Comparison of ENCODE assay signal across 27 mouse cellular contexts in genomic region chr6:94642048-94642447, GRCm38 (mm10). TPM values are rescaled to one million over a fixed set of nuclear protein-coding genes. Genes with fewer than 3 reads are reported as not detected.
DNase-seq lines count a peak whose midpoint lies in the region; ATAC-seq and TF ChIP-seq lines count a peak whose summit lies in the region.
"Had no signal": no experiment of that assay in that cellular context is flagged by ENCODE, and none has a peak within 500 bp of the region (broad histone marks: within the 10 kb centered on the region; RNA-seq: fewer than 3 reads in every experiment).

No protein-coding gene starts in this region.

- H3K27me3 ChIP-seq in hindbrain, embryonic 12.5 days = no peaks in the 10 kb centered on the region
- H3K27me3 ChIP-seq: embryonic facial prominence, embryonic 12.5 days; forebrain, embryonic 12.5 days; Patski had no signal

- H3K27ac ChIP-seq in embryonic fibroblast, embryonic 13.5 days (ENCODE audit: insufficient read depth, low read length) = peak overlapping the region; percentile 34
- no peak overlapping the region for H3K27ac ChIP-seq in hindbrain, embryonic 12.5 days
- H3K27ac ChIP-seq: embryonic facial prominence, embryonic 10.5 days; embryonic facial prominence, embryonic 12.5 days; forebrain, embryonic 12.5 days had no signal

- no peaks in the 10 kb centered on the region for H3K9me3 ChIP-seq in hindbrain, embryonic 12.5 days (replicated peaks)
- H3K9me3 ChIP-seq: embryonic facial prominence, embryonic 10.5 days; embryonic facial prominence, embryonic 12.5 days; forebrain, embryonic 10.5 days; forebrain, embryonic 12.5 days; G1E had no signal

- no peak for ATAC-seq in hindbrain, embryonic 12.5 days (ENCODE audit: low FRiP score)
- ATAC-seq: activated CD4-positive, CD25-positive, alpha-beta regulatory T cell, adult 4 months; CD4-positive, CD25-positive, alpha-beta regulatory T cell, adult 4 months; forebrain, embryonic 14.5 days; forebrain, embryonic 16.5 days; Patski had no signal

- no peak overlapping the region for H3K4me3 ChIP-seq in embryonic fibroblast, embryonic 13.5 days (ENCODE audit: insufficient read depth, low read length)
- no peak overlapping the region for H3K4me3 ChIP-seq in hindbrain, embryonic 12.5 days
- H3K4me3 ChIP-seq: embryonic facial prominence, embryonic 10.5 days; embryonic facial prominence, embryonic 12.5 days; erythroblast, embryonic 14.5 days; forebrain, embryonic 10.5 days; forebrain, embryonic 12.5 days had no signal

- DNase-seq in adrenal gland, adult 2 months = peak; percentile 46
- no peak for DNase-seq in adrenal gland, postnatal 14 days
- DNase-seq in 3134 (ENCODE audit: extremely low read depth, insufficient read length, low spot score) (peak; percentile 65), 416B (ENCODE audit: low read depth) (peak; percentile 18)
- no peak for DNase-seq in right cerebral cortex, postnatal 4 days
- DNase-seq in left cerebral cortex, postnatal 25 days (ENCODE audit: low spot score in 2 of 2) = no peak
- DNase-seq: adrenal gland, postnatal 10 days; adrenal gland, postnatal 36 days; cerebellum, adult 11-12 months; cerebellum, adult 2 months; cerebellum, adult 9-10 months; cerebellum, postnatal 10 days; cerebellum, postnatal 25 days had no signal

- H3K36me3 ChIP-seq in hindbrain, embryonic 12.5 days = no peaks in the 10 kb centered on the region
- H3K36me3 ChIP-seq: embryonic facial prominence, embryonic 12.5 days had no signal

- intact Hi-C loops in left cerebral cortex, postnatal 25 days (cut with DNase I) = no loop called here

- H3K9ac ChIP-seq in hindbrain, embryonic 12.5 days = no peak overlapping the region
- H3K9ac ChIP-seq: embryonic facial prominence, embryonic 12.5 days; forebrain, embryonic 12.5 days had no signal

- peaks cover 40% of the 10 kb centered on the region for H3K4me1 ChIP-seq in embryonic fibroblast, embryonic 13.5 days (ENCODE audit: control insufficient read depth, insufficient read depth, low read length)
- H3K4me1 ChIP-seq in hindbrain, embryonic 12.5 days = peaks cover 46% of the 10 kb centered on the region

- 80% methylated on average over 1 of the region's 1 CpGs for WGBS in hindbrain, embryonic 12.5 days

- no peak for TF ChIP-seq CTCF in embryonic fibroblast, embryonic 13.5 days (IDR thresholded peaks at IDR 0.05; ENCODE audit: borderline replicate concordance, insufficient read depth, low read length)

- no peak for TF ChIP-seq POLR2A in embryonic fibroblast, embryonic 13.5 days (IDR thresholded peaks at IDR 0.05; ENCODE audit: low read depth, low read length)

- H3K4me2 ChIP-seq in hindbrain, embryonic 12.5 days (replicated peaks) = no peak overlapping the region
- H3K4me2 ChIP-seq: embryonic facial prominence, embryonic 12.5 days; forebrain, embryonic 12.5 days had no signal

RNA-seq across cellular contexts. Expression of gene Lrig1, which starts 57.9 kb away (rescaled TPM):
- 10 to 100 TPM in 1 of 2 experiments, 1 to 10 TPM in 1; 7.7 to 17.6 TPM for total RNA-seq in adrenal gland, adult 2 months (2021)
- 11.0 and 12.4 TPM in 2 replicates for polyA plus RNA-seq in adrenal gland, adult 2 months (2012; rRNA removed)
- total RNA-seq in adrenal gland, postnatal 14 days (2021) = 18.5 and 19.1 TPM in 2 replicates
- 34.6 and 44.5 TPM in 2 replicates for polyA plus RNA-seq in embryonic fibroblast, embryonic 13.5 days (2011; ENCODE audit: insufficient read length, low read depth, missing spikeins)
- total RNA-seq in left cerebral cortex, postnatal 25 days (2021) = 10 to 100 TPM; 27.4 to 31.8 TPM
- polyA plus RNA-seq in hindbrain, embryonic 12.5 days (2016; fragmentation: Nextera tagmentation; extraction: Ambion mirVana) = 23.9 and 24.3 TPM in 2 replicates
- total RNA-seq: CH12.LX had no signal

Comparison
In these comparisons a context has a peak if more than half of its experiments do, and no peak if none do; other contexts are left out.
1. DNase-seq: peak in adrenal gland, adult 2 months (single experiment), 3134 (single experiment) and 416B (single experiment); none in adrenal gland, postnatal 14 days (single experiment), right cerebral cortex, postnatal 4 days (single experiment) and left cerebral cortex, postnatal 25 days (0 of 2).